Mouse (Mus musculus): ENCODE measurements around the gene Tbc1d10b.
"Not testable (repeated sequence)": the region's sequence is repeated elsewhere in the genome, so short reads cannot be mapped to it uniquely, and the experiment has no call there.

Gene Tbc1d10b

GRCm38 (mm10) chr7:127208295-127208552 is at the start of gene Tbc1d10b:
Gene Tbc1d10b, minus strand, starts transcription at chr7:127208468.
- DNase-seq (ENCODE audit: low read depth) = no peak

GRCm38 (mm10) chr7:127256518-127256917 is 48.2 kb upstream of the Tbc1d10b start:
- DNase-seq (ENCODE audit: low read depth) = no peak

- no peak for DNase-seq (ENCODE audit: low read depth)
Measured at GRCm38 (mm10) chr7:127255965-127256364, 47.7 kb upstream of the Tbc1d10b start.

GRCm38 (mm10) chr7:127255008-127255407 is 46.7 kb upstream of the Tbc1d10b start:
- no peak for DNase-seq (ENCODE audit: low read depth)

GRCm38 (mm10) chr7:127253821-127254769 is 45.8 kb upstream of the Tbc1d10b start:
- peak; percentile 98 for DNase-seq (ENCODE audit: low read depth)

- no peak for DNase-seq (ENCODE audit: low read depth)
Measured at GRCm38 (mm10) chr7:127253341-127253740, 45.1 kb upstream of the Tbc1d10b start.

GRCm38 (mm10) chr7:127252414-127252813 is 44.1 kb upstream of the Tbc1d10b start:
- peak; percentile 80 for DNase-seq (ENCODE audit: low read depth)

- not testable (repeated sequence) for DNase-seq (ENCODE audit: low read depth)
Measured at GRCm38 (mm10) chr7:127250511-127250910, 42.2 kb upstream of the Tbc1d10b start.

GRCm38 (mm10) chr7:127244658-127245510 is 36.6 kb upstream of the Tbc1d10b start:
- no peak for DNase-seq (ENCODE audit: low read depth)

- DNase-seq (ENCODE audit: low read depth) = peak; percentile 95
Measured at GRCm38 (mm10) chr7:127243870-127244657, 35.8 kb upstream of the Tbc1d10b start, which contains the start of gene Zfp771. Gene Zfp771, plus strand, starts transcription at chr7:127244274.

GRCm38 (mm10) chr7:127243361-127243867 is 35.1 kb upstream of the Tbc1d10b start:
- no peak for DNase-seq (ENCODE audit: low read depth)

- DNase-seq (ENCODE audit: low read depth) = no peak
Measured at GRCm38 (mm10) chr7:127234777-127235176, 26.5 kb upstream of the Tbc1d10b start.

- no peak for DNase-seq (ENCODE audit: low read depth)
Measured at GRCm38 (mm10) chr7:127233765-127234164, 25.5 kb upstream of the Tbc1d10b start.

GRCm38 (mm10) chr7:127233368-127233749 is 25.1 kb upstream of the Tbc1d10b start:
- no peak for DNase-seq (ENCODE audit: low read depth)

GRCm38 (mm10) chr7:127232622-127233367 is 24.5 kb upstream of the Tbc1d10b start, which contains the start of the genes Zfp553 and Sept1:
Gene Zfp553, plus strand, starts transcription at chr7:127233061.
Gene Sept1, minus strand, starts transcription at chr7:127233130.
- peak; percentile 91 for DNase-seq (ENCODE audit: low read depth)

GRCm38 (mm10) chr7:127231826-127232621 is 23.8 kb upstream of the Tbc1d10b start:
- no peak for DNase-seq (ENCODE audit: low read depth)

- no peak for DNase-seq (ENCODE audit: low read depth)
Measured at GRCm38 (mm10) chr7:127231376-127231775, 23.1 kb upstream of the Tbc1d10b start.

GRCm38 (mm10) chr7:127228615-127229303 is 20.5 kb upstream of the Tbc1d10b start:
- peak; percentile 96 for DNase-seq (ENCODE audit: low read depth)

Measured in induced T-regulatory cell, adult 2 months (primary cell).